Mouse (Mus musculus) midbrain, embryonic 14.5 days (tissue): ENCODE results near the gene Xrcc3. TPM values are rescaled to one million over a fixed set of nuclear protein-coding genes. Genes with fewer than 3 reads are reported as not detected.

Experiments
- ATAC-seq: fragments of 200-750 bp; cut with Nextera tagmentation; 2 replicates; pipeline ENCODE4 v1.8.0; 2017; ENCODE audit warnings: moderate number of reproducible peaks, moderate library complexity; ENCODE audit not compliant: low FRiP score, low TSS enrichment
- DNase-seq: peaks from one replicate; pipeline ENCODE4 v3.0.0-alpha.2; 2015
- H3K27ac ChIP-seq: fragments of 300-500 bp; sonication (generic); replicated peaks from 2 replicates; pipeline ENCODE4 v1.5.1; 2014; ENCODE audit warnings: mild to moderate bottlenecking, low read depth, low read length, moderate library complexity
- H3K27me3 ChIP-seq: fragments of 300-500 bp; sonication (generic); 2 replicates; pipeline ENCODE4 v1.6.1; 2014; ENCODE audit warnings: low read length, control low read depth, mixed read lengths; ENCODE audit not compliant: control insufficient read depth, insufficient read depth
- H3K36me3 ChIP-seq: fragments of 300-500 bp; sonication (generic); 2 replicates; pipeline ENCODE4 v1.6.1; 2014; ENCODE audit warnings: low read length, control low read depth; ENCODE audit not compliant: control insufficient read depth, insufficient read depth
- H3K4me1 ChIP-seq: fragments of 300-500 bp; sonication (generic); 2 replicates; pipeline ENCODE4 v1.6.1; 2014; ENCODE audit warnings: mild to moderate bottlenecking, antibody characterized with exemption, low read length, control low read depth; ENCODE audit not compliant: control insufficient read depth, insufficient read depth
- H3K4me2 ChIP-seq: fragments of 300-500 bp; sonication (generic); 2 replicates; pipeline ENCODE4 v1.6.1; 2014; ENCODE audit warnings: mild to moderate bottlenecking, low read length, moderate library complexity
- H3K4me3 ChIP-seq: fragments of 300-500 bp; sonication (generic); replicated peaks from 2 replicates; pipeline ENCODE4 v1.5.1; 2014; ENCODE audit warnings: low read depth, low read length
- H3K9ac ChIP-seq: fragments of 300-500 bp; sonication (generic); replicated peaks from 2 replicates; pipeline ENCODE4 v1.6.1; 2014; ENCODE audit warnings: mild to moderate bottlenecking, low read length, moderate library complexity
- H3K9me3 ChIP-seq: fragments of 300-500 bp; sonication (generic); 2 replicates; pipeline ENCODE4 v1.6.1; 2016; ENCODE audit warnings: low read length, control low read depth, mixed read lengths; ENCODE audit not compliant: control insufficient read depth
- WGBS: fragments of 180-500 bp; shearing (Covaris S2); extraction: QIAGEN DNeasy Blood & Tissue Kit; methylation state at CpG from one replicate; pipeline ENCODE4 v1.1.7; 2014; 5-methylcytosine and 5-hydroxymethylcytosine counted together
- polyA plus RNA-seq: library from polyadenylated mRNA; unstranded; fragments of >200 nt; fragmentation: Nextera tagmentation; extraction: Ambion mirVana; gene quantifications from 2 replicates; pipeline ENCODE4 v1.2.1, GENCODE M21; 2014

Xrcc3 gene
- polyA plus RNA-seq, 1 experiment from 2014 or later: 3.2 TPM

DNA sequence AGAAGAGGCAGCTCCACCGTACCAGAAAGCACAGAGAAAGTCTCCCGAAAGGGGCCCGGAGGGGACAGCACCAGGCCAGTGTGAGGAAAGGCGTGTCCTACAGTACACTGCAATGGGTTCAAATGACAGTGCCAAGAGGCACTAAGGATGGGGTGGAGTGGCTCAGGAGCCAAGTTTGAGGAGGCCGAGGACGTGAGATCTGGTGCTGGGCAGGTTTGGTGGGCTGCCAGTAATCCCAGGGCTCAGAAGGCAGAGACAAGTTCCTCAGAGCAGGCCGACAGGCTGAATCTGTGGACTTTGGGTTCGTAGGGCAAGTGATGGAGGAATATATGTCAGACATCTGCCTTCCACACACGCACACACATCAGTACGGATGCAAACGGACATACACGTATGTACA lies 1.1 kb downstream of the Xrcc3 start:
- Histone ChIP-seq H3K27me3 (no peaks in the 10 kb centered on the region), H3K4me3 (no peak overlapping the region), H3K9me3 (no peaks in the 10 kb centered on the region), H3K4me2 (peak overlapping the region; percentile 60), H3K9ac (peak overlapping the region; percentile 4; the same call in 1 of the 2 replicates), H3K36me3 (peaks cover 12% of the 10 kb centered on the region), H3K4me1 (peaks cover 16% of the 10 kb centered on the region), H3K27ac (no peak overlapping the region)
- DNase-seq: no peak
- ATAC-seq: no peak
- WGBS: 72% methylated on average over 12 of the region's 12 CpGs

DNA sequence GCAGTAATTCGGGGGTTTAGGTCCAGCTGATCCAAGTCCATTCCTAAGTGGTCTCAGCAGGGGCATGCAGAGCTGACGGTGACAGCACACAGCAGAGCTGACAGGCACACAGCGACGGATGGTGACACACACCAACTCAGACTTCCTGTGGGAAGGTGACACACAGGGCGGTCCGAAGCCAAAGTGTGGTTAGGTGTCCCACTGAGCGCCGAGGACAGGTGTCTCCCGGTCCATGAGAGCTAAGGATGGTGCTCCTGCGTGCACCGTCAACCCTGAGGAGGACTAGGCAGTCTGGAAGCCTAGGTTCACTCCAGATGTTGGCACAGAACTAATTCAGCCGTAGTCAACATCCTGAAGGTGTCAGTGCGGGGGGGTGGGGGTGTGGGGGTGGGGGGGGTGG lies 1.6 kb downstream of the Xrcc3 start:
- Histone ChIP-seq H3K27me3 (no peaks in the 10 kb centered on the region), H3K4me1 (peaks cover 16% of the 10 kb centered on the region), H3K4me2 (no peak overlapping the region), H3K4me3 (no peak overlapping the region), H3K36me3 (peaks cover 15% of the 10 kb centered on the region), H3K9ac (no peak overlapping the region), H3K27ac (no peak overlapping the region), H3K9me3 (no peaks in the 10 kb centered on the region)
- no peak for ATAC-seq
- no peak for DNase-seq
- 90% methylated on average over 12 of the region's 13 CpGs for WGBS

DNA sequence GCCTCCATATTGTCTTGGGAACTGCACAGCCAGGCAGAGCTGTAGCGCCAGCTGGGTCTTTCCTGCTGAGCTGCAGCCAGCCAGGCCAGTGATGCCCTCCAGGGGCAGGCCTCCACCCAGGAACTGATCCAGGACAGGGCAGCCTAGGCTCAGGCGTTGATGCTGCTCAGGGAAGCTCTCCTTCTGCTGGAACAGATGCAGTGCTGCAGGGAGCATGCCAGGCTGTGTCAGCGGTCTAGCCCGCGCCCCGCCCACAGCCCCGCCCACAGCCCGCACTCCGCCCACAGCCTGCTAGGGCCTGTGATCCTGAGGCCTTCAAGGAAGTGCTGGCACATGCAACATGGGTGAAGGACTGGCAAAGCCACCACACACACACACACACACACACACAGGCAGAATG lies 3.9 kb downstream of the Xrcc3 start:
- DNase-seq: peak; percentile 72
- peaks cover 30% of the 10 kb centered on the region for H3K36me3 ChIP-seq
- ATAC-seq: no peak
- no peaks in the 10 kb centered on the region for H3K9me3 ChIP-seq
- no peak overlapping the region for H3K4me3 ChIP-seq
- H3K27me3 ChIP-seq: no peaks in the 10 kb centered on the region
- H3K4me1 ChIP-seq: peaks cover 10% of the 10 kb centered on the region
- WGBS: 0% methylated on average over 9 of the region's 9 CpGs
- H3K9ac ChIP-seq: no peak overlapping the region; the same call in 1 of the 2 replicates
- H3K4me2 ChIP-seq: no peak overlapping the region
- peak overlapping the region; percentile 68 for H3K27ac ChIP-seq

DNA sequence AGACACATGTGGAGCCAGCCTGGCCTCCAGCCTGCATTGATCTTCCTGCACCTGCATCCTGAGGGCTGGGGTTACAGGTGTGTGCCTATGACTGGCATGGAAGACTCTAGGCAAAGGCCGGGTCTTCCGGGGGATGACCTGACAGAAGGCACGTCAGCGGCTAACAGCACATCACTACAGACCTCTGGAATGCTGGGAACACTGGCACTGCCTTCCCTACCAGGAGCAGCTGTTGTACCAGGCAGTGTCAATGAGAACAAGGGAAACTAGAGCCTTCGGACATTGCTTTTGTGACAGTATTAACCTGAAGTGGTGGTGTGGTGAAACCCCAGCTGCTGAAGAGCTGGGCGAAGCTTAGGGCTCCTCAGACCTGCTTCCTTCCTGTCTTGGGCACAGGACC lies 4.9 kb downstream of the Xrcc3 start:
- H3K36me3 ChIP-seq: peaks cover 37% of the 10 kb centered on the region
- no peak overlapping the region for H3K4me2 ChIP-seq
- H3K27ac ChIP-seq: no peak overlapping the region
- H3K4me3 ChIP-seq: no peak overlapping the region
- no peaks in the 10 kb centered on the region for H3K27me3 ChIP-seq
- DNase-seq (no peak), ATAC-seq (no peak)
- peaks cover 7% of the 10 kb centered on the region; the same call in 1 of the 2 replicates for H3K4me1 ChIP-seq
- H3K9ac ChIP-seq: no peak overlapping the region
- 91% methylated on average over 6 of the region's 6 CpGs for WGBS
- H3K9me3 ChIP-seq: no peaks in the 10 kb centered on the region

DNA sequence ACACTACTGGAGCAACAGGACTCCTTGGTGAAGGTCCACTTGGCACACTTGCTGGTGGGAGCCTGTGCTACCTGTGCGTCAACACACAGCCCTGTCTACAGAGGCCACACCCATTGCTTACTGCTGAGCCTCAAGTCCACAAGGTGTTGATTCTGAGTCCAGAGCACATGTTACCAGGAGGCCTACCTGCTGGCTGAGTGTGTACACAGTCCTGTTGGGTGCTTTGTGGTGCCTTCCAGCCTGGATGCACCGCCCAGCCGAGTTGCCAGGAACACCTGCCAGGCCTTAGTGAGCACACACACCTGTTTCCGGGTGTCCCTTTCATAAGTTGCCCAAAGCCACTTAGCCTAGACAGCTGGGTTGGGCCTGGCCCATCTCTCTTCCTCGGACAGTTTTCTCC lies 10.1 kb downstream of the Xrcc3 start:
- Histone ChIP-seq H3K27ac (no peak overlapping the region), H3K36me3 (peaks cover 78% of the 10 kb centered on the region), H3K4me1 (no peaks in the 10 kb centered on the region), H3K27me3 (no peaks in the 10 kb centered on the region), H3K9ac (no peak overlapping the region), H3K4me2 (no peak overlapping the region), H3K9me3 (no peaks in the 10 kb centered on the region), H3K4me3 (no peak overlapping the region)
- DNase-seq: no peak
- ATAC-seq: no peak
- 94% methylated on average over 5 of the region's 5 CpGs for WGBS

DNA sequence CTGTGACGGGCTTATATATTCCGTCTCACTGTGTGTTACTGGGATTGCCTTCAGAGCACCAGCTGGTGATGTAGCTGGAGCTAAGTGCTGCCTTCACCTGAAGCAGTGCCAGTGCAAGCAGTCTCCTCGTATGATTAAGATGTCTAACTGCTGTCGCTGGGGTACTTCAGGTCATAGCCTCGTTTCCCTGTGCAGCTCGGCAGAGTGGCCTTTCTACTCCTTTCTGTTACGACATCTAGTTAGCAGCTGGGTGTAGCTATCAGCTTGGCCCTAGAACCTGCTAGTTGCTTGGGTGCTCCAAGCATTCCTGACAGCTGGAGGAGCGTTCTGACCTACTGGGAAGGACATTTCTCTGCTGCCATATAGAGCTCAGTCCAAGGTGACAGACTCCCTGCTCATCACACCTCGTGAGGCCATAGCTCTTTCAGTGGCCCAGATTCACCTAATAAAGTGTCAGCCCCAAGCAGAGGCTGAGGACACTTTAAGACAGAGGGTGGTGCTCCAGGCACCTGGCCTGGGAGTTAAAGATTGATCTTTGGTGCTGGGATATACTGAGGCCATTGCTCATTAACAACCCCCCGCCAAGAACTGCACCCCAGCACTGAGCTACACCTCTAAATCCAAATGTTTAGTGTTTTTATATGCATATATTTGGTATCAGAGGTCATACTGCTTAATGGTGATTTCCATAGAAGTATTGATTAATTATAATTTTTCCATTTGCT lies 13.1 kb downstream of the Xrcc3 start:
- Histone ChIP-seq H3K4me3 (no peak overlapping the region), H3K9ac (no peak overlapping the region), H3K27me3 (no peaks in the 10 kb centered on the region), H3K4me2 (no peak overlapping the region), H3K4me1 (no peaks in the 10 kb centered on the region), H3K36me3 (peaks cover 87% of the 10 kb centered on the region), H3K27ac (no peak overlapping the region), H3K9me3 (no peaks in the 10 kb centered on the region)
- DNase-seq (no peak), ATAC-seq (no peak)
- 81% methylated on average over 10 of the region's 10 CpGs for WGBS

DNA sequence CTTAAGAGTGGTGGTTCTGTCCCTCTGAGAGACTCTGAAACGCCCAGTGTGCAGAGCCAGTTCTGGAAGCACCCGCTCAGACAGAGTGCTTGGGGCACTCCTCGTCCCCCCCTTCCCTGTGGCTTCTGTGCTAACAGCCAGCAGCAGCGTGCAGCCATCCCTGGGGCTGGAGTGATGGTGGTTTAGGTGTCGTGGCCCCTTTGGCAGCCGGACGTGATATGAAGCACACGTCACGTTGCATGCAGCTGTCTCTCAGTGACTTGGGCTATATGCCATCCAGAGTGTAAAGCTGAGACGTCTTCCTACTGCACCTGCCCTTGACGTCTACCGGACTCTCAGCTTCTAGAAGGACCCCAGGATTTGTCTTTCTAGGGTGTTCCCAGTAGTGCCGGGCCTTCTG lies 15.2 kb downstream of the Xrcc3 start:
- Histone ChIP-seq H3K9me3 (no peaks in the 10 kb centered on the region), H3K27me3 (no peaks in the 10 kb centered on the region), H3K9ac (no peak overlapping the region), H3K27ac (no peak overlapping the region), H3K4me3 (no peak overlapping the region), H3K36me3 (peaks cover 90% of the 10 kb centered on the region), H3K4me1 (no peaks in the 10 kb centered on the region), H3K4me2 (no peak overlapping the region)
- DNase-seq (no peak), ATAC-seq (no peak)
- WGBS: 96% methylated on average over 13 of the region's 13 CpGs

DNA sequence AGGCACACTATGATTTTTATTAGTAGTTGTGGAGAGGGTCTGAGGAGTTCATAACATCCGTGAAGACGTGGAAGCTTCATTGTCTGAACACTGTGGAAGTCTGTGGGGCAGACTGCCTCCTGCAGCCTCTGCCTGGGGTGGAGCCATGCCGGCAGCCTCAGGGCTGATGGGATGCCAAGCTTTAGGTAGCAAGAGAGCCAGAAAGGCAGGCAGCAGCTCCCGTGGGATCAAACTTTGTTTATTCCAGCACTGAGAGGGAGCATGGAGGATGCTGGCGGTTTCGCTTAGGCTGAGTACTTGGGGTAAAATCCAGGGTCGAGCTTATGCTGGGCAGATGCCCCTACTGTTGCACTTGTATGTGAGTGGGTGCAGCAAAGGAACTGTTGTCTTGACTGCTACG lies 16.4 kb downstream of the Xrcc3 start:
- Histone ChIP-seq H3K27ac (no peak overlapping the region), H3K4me2 (no peak overlapping the region), H3K36me3 (peaks cover 90% of the 10 kb centered on the region), H3K27me3 (no peaks in the 10 kb centered on the region), H3K9ac (no peak overlapping the region), H3K4me3 (no peak overlapping the region), H3K9me3 (no peaks in the 10 kb centered on the region), H3K4me1 (no peaks in the 10 kb centered on the region)
- WGBS: 83% methylated on average over 8 of the region's 8 CpGs
- DNase-seq: no peak
- ATAC-seq: no peak

DNA sequence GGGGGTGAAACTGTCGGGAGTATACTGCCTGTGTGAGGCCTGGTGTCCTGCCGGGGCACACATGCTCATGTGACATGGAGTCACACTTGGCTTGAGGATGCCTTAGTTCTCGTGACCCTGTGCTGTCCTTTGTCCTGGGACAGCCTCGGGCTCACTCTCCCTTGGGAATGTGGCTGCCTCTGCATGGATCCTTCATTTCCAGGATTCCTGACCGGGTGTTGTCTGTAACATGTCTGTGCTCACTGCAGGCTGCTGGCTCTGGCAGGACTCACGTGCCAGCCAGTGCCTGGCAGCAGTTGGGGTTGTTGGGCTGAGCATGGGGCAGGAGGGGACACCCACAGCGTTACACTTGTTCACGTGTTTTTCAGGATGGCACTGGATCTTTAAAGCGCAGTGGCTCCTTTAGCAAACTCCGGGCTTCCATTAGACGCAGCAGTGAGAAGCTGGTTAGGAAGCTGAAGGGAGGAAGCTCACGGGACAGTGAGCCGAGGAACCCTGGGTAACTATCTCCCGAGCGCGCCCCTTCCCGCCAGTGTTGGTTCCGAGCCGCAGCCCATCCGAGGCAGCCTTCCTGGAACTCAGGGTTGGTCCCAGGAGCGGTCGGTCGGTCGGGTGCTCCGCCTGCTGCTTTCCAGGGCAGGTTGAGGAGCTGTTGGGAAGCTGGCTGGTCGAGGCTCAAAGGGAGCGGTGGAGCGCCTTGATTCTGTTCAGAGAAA lies 18.3 kb downstream of the Xrcc3 start:
- Histone ChIP-seq H3K36me3 (peaks cover 93% of the 10 kb centered on the region), H3K27me3 (no peaks in the 10 kb centered on the region), H3K9me3 (no peaks in the 10 kb centered on the region), H3K27ac (no peak overlapping the region), H3K9ac (no peak overlapping the region), H3K4me3 (no peak overlapping the region), H3K4me1 (no peaks in the 10 kb centered on the region), H3K4me2 (no peak overlapping the region)
- WGBS: 93% methylated on average over 28 of the region's 28 CpGs
- DNase-seq (no peak), ATAC-seq (no peak)
